Mouse (Mus musculus): ENCODE measurements around the gene Acod1. TPM values are rescaled to one million over a fixed set of nuclear protein-coding genes. Genes with fewer than 3 reads are reported as not detected.

Gene Acod1
- total and polyA plus RNA-seq, 3 experiments: 0.09 to 1.6 (median 0.16) TPM

DNA sequence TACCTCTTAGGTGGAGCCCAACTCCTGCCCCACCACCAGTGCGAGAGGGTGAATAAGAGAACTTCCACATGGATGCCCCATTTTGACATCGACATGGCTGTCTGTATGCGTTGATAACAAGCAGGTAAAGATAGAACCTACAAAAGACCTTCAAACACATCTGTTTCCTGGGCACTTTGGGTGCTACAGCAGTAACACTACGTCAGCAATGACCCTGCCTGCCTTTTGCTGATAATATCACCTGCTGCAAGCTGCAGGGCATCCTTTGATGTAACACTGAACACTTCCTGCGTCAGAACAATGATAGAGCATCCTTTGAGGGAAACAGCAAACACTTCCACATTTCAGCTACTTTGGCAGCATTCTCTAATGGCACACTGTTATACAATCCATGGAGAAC, 29.8 kb upstream of the Acod1 start:
- Histone ChIP-seq H3K79me2 (replicated peaks; ENCODE audit: control insufficient read depth, extremely low read depth, insufficient read depth, poor library complexity, severe bottlenecking) (no peaks in the 10 kb centered on the region), H3K27ac (ENCODE audit: insufficient read depth, low read depth) (no peak overlapping the region), H3K4me2 (ENCODE audit: insufficient read depth, low read depth, poor library complexity, severe bottlenecking) (no peak overlapping the region), H3K9me3 (replicated peaks; ENCODE audit: low read length) (no peaks in the 10 kb centered on the region), H3K4me3 (replicated peaks in 1 of 3; ENCODE audit: low read depth in 2 of 3, low read length in 2 of 3, poor library complexity in 1 of 3) (no peak overlapping the region), H3K36me3 (replicated peaks in 1 of 2; ENCODE audit: control insufficient read depth in 1 of 2, insufficient read depth in 1 of 2, low read length in 1 of 2) (peaks cover 0 to 23% of the 10 kb centered on the region in 2 experiments), H3K9ac (ENCODE audit: insufficient read depth, low read depth) (no peak overlapping the region), H3K4me1 (ENCODE audit: control insufficient read depth in 1 of 2, insufficient read depth in 2 of 2) (peaks cover 15 to 40% of the 10 kb centered on the region in 2 experiments), H3K27me3 (replicated peaks) (no peaks in the 10 kb centered on the region)
- in situ Hi-C loops (cut with MboI; ENCODE audit: low pct_ligation_motif_present, low pct_unique_long_range_greater_than_20kb, low sequenced_read_pairs) (no loop called here), dilution Hi-C loops (cut with MboI; ENCODE audit: extremely low pct_ligation_motif_present, extremely low pct_unique_long_range_greater_than_20kb, low sequenced_read_pairs) (no loop called here)
- DNase-seq (ENCODE audit: extremely low read depth): no peak
- TF ChIP-seq ZC3H11A (IDR thresholded peaks at IDR 0.05; ENCODE audit: low read depth, low read length) (no peak), SIN3A (IDR thresholded peaks at IDR 0.05; ENCODE audit: low read length) (no peak)

DNA sequence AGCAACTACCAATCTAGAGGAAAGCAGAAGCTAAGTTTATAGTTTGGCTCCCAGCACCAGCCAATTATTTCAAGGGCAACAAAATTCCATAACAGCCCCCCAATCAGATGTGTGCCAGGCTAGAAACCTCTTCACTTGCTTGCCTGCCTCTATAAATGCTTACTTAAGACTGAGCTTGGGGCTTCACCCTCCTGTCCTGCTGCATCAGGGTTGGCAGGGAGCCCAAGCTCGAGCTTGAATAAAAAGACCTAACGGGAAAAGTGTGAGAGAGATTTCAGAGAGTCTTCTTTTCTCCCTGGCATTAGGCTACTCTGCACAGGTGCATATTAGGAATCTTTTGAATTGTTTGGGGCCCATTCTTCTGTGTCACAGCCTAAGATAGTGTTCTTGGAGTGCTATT, 26.7 kb upstream of the Acod1 start:
- no peak for DNase-seq (ENCODE audit: extremely low read depth)
- Histone ChIP-seq H3K27me3 (replicated peaks) (no peaks in the 10 kb centered on the region), H3K9ac (ENCODE audit: insufficient read depth, low read depth) (no peak overlapping the region), H3K9me3 (replicated peaks; ENCODE audit: low read length) (no peaks in the 10 kb centered on the region), H3K4me1 (ENCODE audit: control insufficient read depth in 1 of 2, insufficient read depth in 2 of 2) (peaks cover 1 to 20% of the 10 kb centered on the region in 2 experiments; a peak in 3 of 4 replicates), H3K4me3 (replicated peaks in 1 of 3; ENCODE audit: low read depth in 2 of 3, low read length in 2 of 3, poor library complexity in 1 of 3) (no peak overlapping the region), H3K79me2 (replicated peaks; ENCODE audit: control insufficient read depth, extremely low read depth, insufficient read depth, poor library complexity, severe bottlenecking) (no peaks in the 10 kb centered on the region), H3K27ac (ENCODE audit: insufficient read depth, low read depth) (no peak overlapping the region), H3K36me3 (replicated peaks in 1 of 2; ENCODE audit: control insufficient read depth in 1 of 2, insufficient read depth in 1 of 2, low read length in 1 of 2) (peaks cover 0 to 30% of the 10 kb centered on the region in 2 experiments), H3K4me2 (ENCODE audit: insufficient read depth, low read depth, poor library complexity, severe bottlenecking) (no peak overlapping the region)
- TF ChIP-seq TCF12 (IDR thresholded peaks at IDR 0.05; ENCODE audit: low read depth, low read length) (no peak), MYC (IDR thresholded peaks at IDR 0.05; ENCODE audit: low read depth, low read length) (no peak), MAX (IDR thresholded peaks at IDR 0.05; ENCODE audit: low read length) (no peak), UBTF (IDR thresholded peaks at IDR 0.05; ENCODE audit: low read depth, low read length) (no peak), MAFK (IDR thresholded peaks at IDR 0.05; ENCODE audit: insufficient replicate concordance, low read length) (no peak), MEF2A (IDR thresholded peaks at IDR 0.05; ENCODE audit: borderline replicate concordance, low read depth, low read length) (no peak), NRF1 (IDR thresholded peaks at IDR 0.05; ENCODE audit: low read depth, low read length) (no peak), MAZ (IDR thresholded peaks at IDR 0.05; ENCODE audit: low read depth, low read length) (no peak), JUND (conservative IDR thresholded peaks at IDR 0.05; ENCODE audit: low read depth, low read length) (no peak), KAT2A (IDR thresholded peaks at IDR 0.05; ENCODE audit: insufficient replicate concordance, low read length) (no peak), MXI1 (IDR thresholded peaks at IDR 0.05; ENCODE audit: low read depth, low read length) (no peak), E2F4 (IDR thresholded peaks at IDR 0.05; ENCODE audit: insufficient replicate concordance, low read depth, low read length) (no peak), HCFC1 (IDR thresholded peaks at IDR 0.05; ENCODE audit: low read depth, low read length) (no peak), BHLHE40 (IDR thresholded peaks at IDR 0.05; ENCODE audit: low read depth, low read length) (no peak), ELF1 (IDR thresholded peaks at IDR 0.05; ENCODE audit: low read depth, low read length) (no peak), TBP (conservative IDR thresholded peaks at IDR 0.05; ENCODE audit: low read depth, low read length) (no peak)
- dilution Hi-C loops (cut with MboI; ENCODE audit: extremely low pct_ligation_motif_present, extremely low pct_unique_long_range_greater_than_20kb, low sequenced_read_pairs) (no loop called here), in situ Hi-C loops (cut with MboI; ENCODE audit: low pct_ligation_motif_present, low pct_unique_long_range_greater_than_20kb, low sequenced_read_pairs) (no loop called here)

Measured in CH12.LX (cell line).